Mouse (Mus musculus): ENCODE data around the gene Hormad2. TPM values are rescaled to one million over a fixed set of nuclear protein-coding genes. Genes with fewer than 3 reads are reported as not detected.

Gene Hormad2
- polyA plus RNA-seq, 1 experiment from 2014 or later = not detected

DNA sequence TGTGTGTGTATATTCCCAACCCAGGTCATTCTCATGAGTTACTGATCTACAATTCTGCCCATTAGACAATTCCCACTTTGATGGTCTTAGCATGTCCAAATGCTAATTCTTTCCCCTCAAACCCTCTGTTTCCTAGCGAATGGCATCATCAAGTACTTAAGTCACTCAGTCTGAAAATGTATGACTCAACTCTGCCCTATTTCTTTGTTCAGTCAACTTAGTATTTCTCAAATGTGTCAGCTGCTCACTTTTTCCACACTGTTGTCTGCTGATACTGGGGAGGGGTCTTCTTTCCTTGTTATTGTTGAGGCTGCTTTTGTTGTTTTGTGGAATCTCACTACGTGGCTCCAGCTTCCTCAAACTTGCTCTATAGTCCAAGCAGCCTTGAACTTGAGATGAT is 2.7 kb downstream of the Hormad2 start:
- Histone ChIP-seq H3K27me3 (no peaks in the 10 kb centered on the region), H3K9ac (replicated peaks) (no peak overlapping the region), H3K4me1 (replicated peaks) (no peaks in the 10 kb centered on the region), H3K36me3 (no peaks in the 10 kb centered on the region), H3K9me3 (no peaks in the 10 kb centered on the region), H3K27ac (no peak overlapping the region), H3K4me3 (replicated peaks) (no peak overlapping the region), H3K4me2 (replicated peaks) (no peak overlapping the region)
- no peak for ATAC-seq
- WGBS = 55% methylated on average over 2 of the region's 2 CpGs

DNA sequence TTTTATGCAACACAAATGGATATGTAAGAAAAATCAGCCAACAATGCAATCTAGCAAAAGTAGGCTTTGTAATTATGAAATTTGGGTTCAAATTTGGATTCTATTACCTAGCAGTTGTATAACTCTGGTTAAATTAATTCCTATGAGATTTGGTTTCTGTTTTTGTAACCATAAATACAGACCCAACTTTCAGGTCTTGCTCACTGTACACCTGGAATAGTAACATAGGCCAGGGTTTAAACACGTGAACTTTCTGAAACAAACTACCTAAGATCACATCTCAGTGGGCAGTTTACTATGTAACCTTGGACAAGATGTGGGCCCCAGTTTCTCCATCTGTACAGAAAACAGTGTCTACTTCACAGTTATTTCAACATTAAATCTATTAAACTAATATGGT is 3.6 kb downstream of the Hormad2 start:
- no peaks in the 10 kb centered on the region for H3K27me3 ChIP-seq
- H3K36me3 ChIP-seq = no peaks in the 10 kb centered on the region
- ATAC-seq = no peak
- no peak overlapping the region for H3K27ac ChIP-seq
- no peak overlapping the region for H3K4me3 ChIP-seq (replicated peaks)
- H3K9ac ChIP-seq (replicated peaks) = no peak overlapping the region
- WGBS = 81% methylated on average over 1 of the region's 1 CpGs
- H3K9me3 ChIP-seq = no peaks in the 10 kb centered on the region
- H3K4me2 ChIP-seq (replicated peaks) = no peak overlapping the region
- no peaks in the 10 kb centered on the region for H3K4me1 ChIP-seq (replicated peaks)

GRCm38 (mm10) chr11:4436631-4437030 is 4.3 kb downstream of the Hormad2 start:
- Histone ChIP-seq H3K4me2 (replicated peaks) (no peak overlapping the region), H3K4me1 (replicated peaks) (no peaks in the 10 kb centered on the region), H3K27ac (no peak overlapping the region), H3K27me3 (no peaks in the 10 kb centered on the region), H3K9me3 (no peaks in the 10 kb centered on the region), H3K36me3 (no peaks in the 10 kb centered on the region), H3K9ac (replicated peaks) (no peak overlapping the region), H3K4me3 (replicated peaks) (no peak overlapping the region)
- ATAC-seq = no peak
- WGBS = 79% methylated on average over 3 of the region's 3 CpGs

DNA sequence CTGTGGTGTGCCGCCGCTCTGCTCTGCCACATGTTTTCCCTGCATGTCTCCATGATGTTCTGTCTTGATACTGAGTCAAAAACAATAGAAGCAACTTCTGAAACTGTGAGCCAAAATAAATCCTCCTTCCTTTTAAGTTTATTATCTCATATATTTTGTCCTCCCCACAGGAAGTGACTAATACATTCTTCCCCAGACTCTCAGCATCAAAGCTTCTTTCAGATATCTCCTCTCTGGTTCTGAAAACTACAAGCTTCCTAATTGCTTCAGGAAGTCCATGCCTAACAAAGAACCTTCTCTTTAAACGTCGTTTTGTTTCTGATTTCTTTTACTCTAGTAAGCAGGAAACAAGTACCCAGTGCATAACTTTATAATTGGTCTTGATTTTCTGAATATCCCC is 6.4 kb downstream of the Hormad2 start:
- H3K4me3 ChIP-seq (replicated peaks) = no peak overlapping the region
- no peaks in the 10 kb centered on the region for H3K27me3 ChIP-seq
- H3K27ac ChIP-seq = no peak overlapping the region
- no peak for ATAC-seq
- H3K9ac ChIP-seq (replicated peaks) = no peak overlapping the region
- H3K36me3 ChIP-seq = no peaks in the 10 kb centered on the region
- 85% methylated on average over 4 of the region's 4 CpGs for WGBS
- no peaks in the 10 kb centered on the region for H3K9me3 ChIP-seq
- no peak overlapping the region for H3K4me2 ChIP-seq (replicated peaks)
- no peaks in the 10 kb centered on the region for H3K4me1 ChIP-seq (replicated peaks)

DNA sequence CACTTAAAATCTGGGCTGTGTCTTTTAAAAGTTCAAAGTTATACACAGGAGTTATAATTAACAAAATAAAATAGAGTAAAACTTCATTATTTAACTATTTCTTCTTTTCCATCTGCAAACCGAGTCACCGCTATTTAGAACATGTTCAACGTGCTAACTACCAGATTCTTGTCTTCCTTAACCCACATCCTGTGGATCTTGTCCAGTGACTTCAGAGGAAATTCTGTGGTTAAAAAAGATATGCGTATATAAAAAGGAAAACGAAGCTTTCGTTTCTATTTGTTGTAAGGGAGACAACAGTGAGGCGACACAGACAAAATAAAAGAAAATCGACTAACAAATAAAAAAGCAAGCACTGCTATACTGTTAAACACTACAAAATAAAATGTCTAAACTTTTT is 17.1 kb downstream of the Hormad2 start:
- 91% methylated on average over 8 of the region's 8 CpGs for WGBS
- H3K9ac ChIP-seq (replicated peaks) = no peak overlapping the region
- no peak overlapping the region for H3K4me2 ChIP-seq (replicated peaks)
- H3K36me3 ChIP-seq = no peaks in the 10 kb centered on the region
- H3K27me3 ChIP-seq = no peaks in the 10 kb centered on the region
- no peak for ATAC-seq
- 0 out of 2 replicates have a peak, but pooled peaks cover 4% of the 10 kb centered on the region for H3K4me1 ChIP-seq (replicated peaks)
- no peaks in the 10 kb centered on the region for H3K9me3 ChIP-seq
- H3K4me3 ChIP-seq (replicated peaks) = no peak overlapping the region
- H3K27ac ChIP-seq = no peak overlapping the region

DNA sequence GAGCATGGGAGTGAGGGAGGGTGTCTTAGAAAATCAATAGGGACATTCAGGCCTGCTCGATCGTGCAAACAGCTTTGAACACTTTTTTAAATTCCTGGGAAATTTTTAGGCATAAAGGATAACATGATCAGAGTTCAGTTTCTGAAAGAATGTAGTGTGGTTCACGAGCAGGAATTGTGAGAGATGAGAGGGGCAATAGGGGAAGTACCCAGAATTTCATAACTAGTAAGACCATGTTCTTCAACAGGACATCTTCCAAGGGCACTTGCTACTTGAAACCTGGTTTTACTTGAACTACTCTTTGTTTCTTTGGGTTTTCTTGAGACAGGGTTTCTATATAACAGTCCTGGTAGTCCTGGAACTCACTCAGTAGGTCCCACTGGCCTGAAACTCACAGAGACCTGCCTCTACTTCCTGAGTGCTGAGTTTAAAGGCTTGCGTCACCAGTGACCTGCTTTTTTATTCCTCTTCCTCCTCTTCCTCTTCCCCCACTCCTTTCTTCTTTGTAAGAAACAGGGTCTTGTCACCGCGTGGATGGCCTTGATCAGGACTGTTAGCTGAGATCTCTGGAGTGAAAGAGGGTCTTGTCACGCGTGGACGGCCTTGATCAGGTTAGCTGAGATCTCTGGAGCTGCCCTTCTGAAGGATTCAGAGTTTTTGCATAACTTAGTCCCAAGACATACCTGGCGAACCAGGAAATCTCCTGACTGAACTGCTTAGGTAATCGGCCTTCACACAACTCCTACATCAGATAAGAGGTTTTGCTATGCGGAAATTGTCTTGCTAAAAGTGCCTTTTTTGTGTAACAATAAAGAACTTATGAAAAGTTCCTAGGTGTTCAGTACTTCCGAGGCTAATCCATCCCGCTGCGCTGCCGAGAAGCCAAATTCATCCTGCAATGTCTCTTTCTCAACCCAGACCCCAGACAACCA is 18.1 kb downstream of the Hormad2 start:
- H3K4me1 ChIP-seq (replicated peaks) = 0 out of 2 replicates have a peak, but pooled peaks cover 4% of the 10 kb centered on the region
- H3K9me3 ChIP-seq = no peaks in the 10 kb centered on the region
- no peak for ATAC-seq
- H3K4me2 ChIP-seq (replicated peaks) = no peak overlapping the region
- no peak overlapping the region for H3K4me3 ChIP-seq (replicated peaks)
- 82% methylated on average over 16 of the region's 16 CpGs for WGBS
- no peaks in the 10 kb centered on the region for H3K36me3 ChIP-seq
- H3K9ac ChIP-seq (replicated peaks) = no peak overlapping the region
- no peaks in the 10 kb centered on the region for H3K27me3 ChIP-seq
- H3K27ac ChIP-seq = no peak overlapping the region

GRCm38 (mm10) chr11:4421933-4422488 is 18.9 kb downstream of the Hormad2 start:
- H3K36me3 ChIP-seq = no peaks in the 10 kb centered on the region
- ATAC-seq = no peak
- 0 out of 2 replicates have a peak, but pooled peaks cover 2% of the 10 kb centered on the region for H3K4me1 ChIP-seq (replicated peaks)
- 51% methylated on average over 6 of the region's 6 CpGs for whole genome bisulfite sequencing
- H3K9ac ChIP-seq (replicated peaks) = no peak overlapping the region
- H3K27me3 ChIP-seq = no peaks in the 10 kb centered on the region
- H3K27ac ChIP-seq = no peak overlapping the region
- H3K9me3 ChIP-seq = no peaks in the 10 kb centered on the region
- no peak overlapping the region for H3K4me3 ChIP-seq (replicated peaks)
- H3K4me2 ChIP-seq (replicated peaks) = no peak overlapping the region

GRCm38 (mm10) chr11:4417986-4418385 is 22.9 kb downstream of the Hormad2 start:
- Histone ChIP-seq H3K27me3 (no peaks in the 10 kb centered on the region), H3K9me3 (no peaks in the 10 kb centered on the region), H3K36me3 (no peaks in the 10 kb centered on the region), H3K27ac (no peak overlapping the region), H3K4me1 (replicated peaks) (no peaks in the 10 kb centered on the region), H3K4me3 (replicated peaks) (no peak overlapping the region), H3K9ac (replicated peaks) (no peak overlapping the region), H3K4me2 (replicated peaks) (no peak overlapping the region)
- ATAC-seq = no peak
- WGBS = 80% methylated on average over 3 of the region's 3 CpGs

DNA sequence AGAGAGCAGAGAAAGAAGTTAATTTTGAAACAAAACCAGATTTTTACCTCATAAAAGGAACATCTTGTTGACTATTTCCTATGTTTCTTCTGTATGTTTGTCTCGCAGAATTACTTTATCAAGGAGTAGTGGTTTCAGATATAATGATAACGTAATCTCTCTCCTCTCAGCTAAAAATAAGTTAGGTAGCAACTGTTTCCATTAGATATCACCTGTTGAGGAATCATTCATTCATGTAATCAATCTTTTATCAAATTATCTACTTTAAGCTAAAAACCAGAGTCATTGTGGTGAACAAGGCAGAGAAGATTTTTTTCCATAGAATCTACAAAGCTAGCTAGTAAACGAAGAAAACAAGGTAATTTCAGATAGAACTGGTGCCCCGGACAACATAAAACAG is 28.6 kb downstream of the Hormad2 start:
- ATAC-seq = no peak
- H3K9ac ChIP-seq (replicated peaks) = no peak overlapping the region
- H3K36me3 ChIP-seq = no peaks in the 10 kb centered on the region
- H3K4me3 ChIP-seq (replicated peaks) = no peak overlapping the region
- H3K4me2 ChIP-seq (replicated peaks) = no peak overlapping the region
- 92% methylated on average over 4 of the region's 4 CpGs for WGBS
- no peaks in the 10 kb centered on the region for H3K27me3 ChIP-seq
- H3K27ac ChIP-seq = no peak overlapping the region
- no peaks in the 10 kb centered on the region for H3K9me3 ChIP-seq
- H3K4me1 ChIP-seq (replicated peaks) = no peaks in the 10 kb centered on the region

- Histone ChIP-seq H3K36me3 (no peaks in the 10 kb centered on the region), H3K4me1 (replicated peaks) (no peaks in the 10 kb centered on the region), H3K27ac (no peak overlapping the region), H3K4me2 (replicated peaks) (no peak overlapping the region), H3K9me3 (no peaks in the 10 kb centered on the region), H3K4me3 (replicated peaks) (no peak overlapping the region), H3K27me3 (no peaks in the 10 kb centered on the region), H3K9ac (replicated peaks) (no peak overlapping the region)
- WGBS = 66% methylated on average over 4 of the region's 4 CpGs
- ATAC-seq = no peak
These were observed 36.6 kb downstream of the Hormad2 start for GRCm38 (mm10) chr11:4404277-4404676.

DNA sequence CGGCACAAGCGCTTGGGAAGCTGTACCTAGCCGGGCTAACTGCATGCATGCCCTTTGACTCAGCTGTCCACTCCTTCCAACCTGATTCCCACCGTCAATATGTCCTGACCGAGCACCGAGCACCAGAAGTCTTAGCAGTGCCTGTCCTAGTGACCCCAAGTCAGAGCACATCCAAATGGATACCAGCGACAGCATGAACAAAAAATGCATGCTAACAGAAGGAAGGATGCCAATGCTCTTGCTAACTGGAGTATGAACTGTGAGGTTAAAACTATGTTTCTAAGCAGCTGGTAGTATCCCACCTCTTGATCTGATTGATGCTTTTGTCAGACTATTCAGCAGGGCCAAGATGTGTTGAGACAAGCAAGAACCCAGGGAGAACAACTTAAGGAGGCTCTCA is 37.5 kb downstream of the Hormad2 start:
- no peak overlapping the region for H3K27ac ChIP-seq
- H3K9ac ChIP-seq (replicated peaks) = no peak overlapping the region
- no peaks in the 10 kb centered on the region for H3K4me1 ChIP-seq (replicated peaks)
- 88% methylated on average over 7 of the region's 7 CpGs for WGBS
- no peaks in the 10 kb centered on the region for H3K27me3 ChIP-seq
- H3K36me3 ChIP-seq = no peaks in the 10 kb centered on the region
- H3K4me3 ChIP-seq (replicated peaks) = no peak overlapping the region
- H3K4me2 ChIP-seq (replicated peaks) = no peak overlapping the region
- H3K9me3 ChIP-seq = no peaks in the 10 kb centered on the region
- no peak for ATAC-seq

DNA sequence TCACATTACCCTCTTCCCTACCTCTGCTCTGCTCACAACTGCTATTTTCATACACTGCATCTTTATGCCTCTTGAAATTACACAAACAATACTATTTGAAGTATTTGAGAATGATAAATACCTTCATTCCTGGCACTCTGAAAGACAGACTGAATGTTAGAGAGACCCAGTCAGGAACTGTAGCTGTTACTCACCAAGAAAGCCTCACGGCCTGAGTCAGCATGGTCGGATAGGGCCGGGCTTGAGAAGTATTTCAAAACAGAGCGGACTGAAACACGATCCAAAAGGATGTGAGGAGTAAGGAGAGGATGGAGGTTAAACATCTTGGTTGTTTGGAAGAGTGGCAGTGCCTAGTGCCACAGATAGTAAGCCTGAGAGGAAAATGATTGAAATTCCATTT is 39.7 kb downstream of the Hormad2 start:
- no peaks in the 10 kb centered on the region for H3K9me3 ChIP-seq
- no peak overlapping the region for H3K4me3 ChIP-seq (replicated peaks)
- no peaks in the 10 kb centered on the region for H3K27me3 ChIP-seq
- 85% methylated on average over 5 of the region's 5 CpGs for WGBS
- H3K4me1 ChIP-seq (replicated peaks) = no peaks in the 10 kb centered on the region
- no peak for ATAC-seq
- H3K27ac ChIP-seq = no peak overlapping the region
- H3K9ac ChIP-seq (replicated peaks) = no peak overlapping the region
- no peak overlapping the region for H3K4me2 ChIP-seq (replicated peaks)
- H3K36me3 ChIP-seq = no peaks in the 10 kb centered on the region
